Mouse (Mus musculus): Measurements from ENCODE around the gene Calm1. TPM values are rescaled to one million over a fixed set of nuclear protein-coding genes. Genes with fewer than 3 reads are reported as not detected.

The Calm1 gene
- polyA plus RNA-seq, 1 experiment, result 594 TPM

- Histone ChIP-seq H3K4me3 (ENCODE audit: insufficient read depth, low read length) (no peak overlapping the region), H3K4me1 (ENCODE audit: control insufficient read depth, insufficient read depth, low read length) (no peaks in the 10 kb centered on the region), H3K27ac (ENCODE audit: insufficient read depth, low read length) (no peak overlapping the region)
- TF ChIP-seq CTCF (IDR thresholded peaks at IDR 0.05; ENCODE audit: borderline replicate concordance, insufficient read depth, low read length) (no peak), POLR2A (IDR thresholded peaks at IDR 0.05; ENCODE audit: low read depth, low read length) (no peak)
These were observed 35.0 kb downstream of the Calm1 start for GRCm38 (mm10) chr12:100234201-100234600.

DNA sequence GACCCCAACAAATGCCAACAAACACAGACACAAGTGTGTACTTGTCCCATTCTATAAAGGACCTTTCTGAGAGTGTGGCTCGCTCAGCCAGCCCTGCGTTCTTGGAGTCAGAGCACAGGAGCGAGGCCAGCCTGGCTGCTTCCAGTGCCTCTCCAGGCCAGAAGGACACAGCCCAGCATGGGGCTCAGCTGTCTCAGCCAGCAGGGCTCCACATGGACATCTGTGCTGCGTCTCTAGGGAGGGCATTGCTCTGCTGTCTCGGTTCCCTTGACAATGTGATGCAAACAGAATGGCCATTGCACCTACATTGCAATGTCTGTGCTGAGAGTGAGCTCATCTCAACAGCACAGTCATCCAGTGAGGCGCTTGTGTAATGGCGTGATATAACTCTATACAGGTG lies 35.7 kb downstream of the Calm1 start:
- no peak for TF ChIP-seq CTCF (IDR thresholded peaks at IDR 0.05; ENCODE audit: borderline replicate concordance, insufficient read depth, low read length)
- no peak for TF ChIP-seq POLR2A (IDR thresholded peaks at IDR 0.05; ENCODE audit: low read depth, low read length)
- Histone ChIP-seq H3K4me1 (ENCODE audit: control insufficient read depth, insufficient read depth, low read length) (no peaks in the 10 kb centered on the region), H3K4me3 (ENCODE audit: insufficient read depth, low read length) (no peak overlapping the region), H3K27ac (ENCODE audit: insufficient read depth, low read length) (no peak overlapping the region)

DNA sequence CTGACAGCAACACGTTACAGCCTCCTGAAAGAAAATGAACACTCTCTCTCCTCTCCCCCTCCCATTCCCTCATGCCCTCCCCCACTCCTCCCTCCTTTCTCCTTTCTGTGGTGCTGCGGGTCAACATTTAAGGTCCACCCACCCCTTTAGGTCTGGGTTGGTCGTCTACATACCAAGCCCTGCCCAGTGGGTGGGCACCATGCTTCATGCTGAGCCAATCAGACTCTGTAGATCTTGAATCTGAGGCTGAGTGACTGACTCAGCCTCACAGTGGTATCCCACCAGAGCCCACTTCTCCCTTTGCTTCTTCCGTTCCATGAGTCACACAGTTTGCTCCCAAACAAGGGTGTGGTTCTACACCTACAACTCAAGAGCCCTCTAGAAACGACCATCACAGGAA lies 36.2 kb downstream of the Calm1 start:
- no peak overlapping the region for H3K4me3 ChIP-seq (ENCODE audit: insufficient read depth, low read length)
- no peak overlapping the region for H3K27ac ChIP-seq (ENCODE audit: insufficient read depth, low read length)
- no peaks in the 10 kb centered on the region for H3K4me1 ChIP-seq (ENCODE audit: control insufficient read depth, insufficient read depth, low read length)
- TF ChIP-seq CTCF (IDR thresholded peaks at IDR 0.05; ENCODE audit: borderline replicate concordance, insufficient read depth, low read length) (no peak), POLR2A (IDR thresholded peaks at IDR 0.05; ENCODE audit: low read depth, low read length) (no peak)

DNA sequence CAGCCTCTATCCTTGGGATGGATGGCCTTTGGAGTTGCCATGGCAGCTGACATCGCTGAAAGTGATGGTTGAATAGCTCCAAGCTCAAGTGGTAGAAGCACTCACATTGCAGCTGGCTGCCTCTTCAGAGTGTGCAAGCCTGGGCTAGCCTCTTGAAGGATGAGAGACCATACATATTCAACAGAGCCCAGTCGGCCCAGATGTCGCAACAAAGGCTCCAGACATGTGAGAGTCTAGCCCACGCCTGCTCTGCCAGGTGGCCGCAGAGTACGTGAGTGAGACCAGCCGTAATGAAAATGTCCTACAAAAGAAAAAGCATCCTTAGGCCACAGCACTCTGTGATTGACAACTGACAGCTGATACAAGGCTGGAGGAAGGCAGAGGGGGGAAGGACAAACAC lies 40.2 kb downstream of the Calm1 start:
- no peak for TF ChIP-seq CTCF (IDR thresholded peaks at IDR 0.05; ENCODE audit: borderline replicate concordance, insufficient read depth, low read length)
- TF ChIP-seq POLR2A (IDR thresholded peaks at IDR 0.05; ENCODE audit: low read depth, low read length), result no peak

GRCm38 (mm10) chr12:100239807-100240206 lies 40.6 kb downstream of the Calm1 start:
- H3K4me1 ChIP-seq (ENCODE audit: control insufficient read depth, insufficient read depth, low read length), result no peaks in the 10 kb centered on the region
- no peak overlapping the region for H3K4me3 ChIP-seq (ENCODE audit: insufficient read depth, low read length)
- no peak overlapping the region for H3K27ac ChIP-seq (ENCODE audit: insufficient read depth, low read length)
- TF ChIP-seq CTCF (IDR thresholded peaks at IDR 0.05; ENCODE audit: borderline replicate concordance, insufficient read depth, low read length), result no peak
- no peak for TF ChIP-seq POLR2A (IDR thresholded peaks at IDR 0.05; ENCODE audit: low read depth, low read length)

More for the DNA sequence above, 40.2 kb downstream of the Calm1 start:
- Histone ChIP-seq H3K4me1 (ENCODE audit: control insufficient read depth, insufficient read depth, low read length) (no peaks in the 10 kb centered on the region), H3K27ac (ENCODE audit: insufficient read depth, low read length) (no peak overlapping the region), H3K4me3 (ENCODE audit: insufficient read depth, low read length) (no peak overlapping the region)

DNA sequence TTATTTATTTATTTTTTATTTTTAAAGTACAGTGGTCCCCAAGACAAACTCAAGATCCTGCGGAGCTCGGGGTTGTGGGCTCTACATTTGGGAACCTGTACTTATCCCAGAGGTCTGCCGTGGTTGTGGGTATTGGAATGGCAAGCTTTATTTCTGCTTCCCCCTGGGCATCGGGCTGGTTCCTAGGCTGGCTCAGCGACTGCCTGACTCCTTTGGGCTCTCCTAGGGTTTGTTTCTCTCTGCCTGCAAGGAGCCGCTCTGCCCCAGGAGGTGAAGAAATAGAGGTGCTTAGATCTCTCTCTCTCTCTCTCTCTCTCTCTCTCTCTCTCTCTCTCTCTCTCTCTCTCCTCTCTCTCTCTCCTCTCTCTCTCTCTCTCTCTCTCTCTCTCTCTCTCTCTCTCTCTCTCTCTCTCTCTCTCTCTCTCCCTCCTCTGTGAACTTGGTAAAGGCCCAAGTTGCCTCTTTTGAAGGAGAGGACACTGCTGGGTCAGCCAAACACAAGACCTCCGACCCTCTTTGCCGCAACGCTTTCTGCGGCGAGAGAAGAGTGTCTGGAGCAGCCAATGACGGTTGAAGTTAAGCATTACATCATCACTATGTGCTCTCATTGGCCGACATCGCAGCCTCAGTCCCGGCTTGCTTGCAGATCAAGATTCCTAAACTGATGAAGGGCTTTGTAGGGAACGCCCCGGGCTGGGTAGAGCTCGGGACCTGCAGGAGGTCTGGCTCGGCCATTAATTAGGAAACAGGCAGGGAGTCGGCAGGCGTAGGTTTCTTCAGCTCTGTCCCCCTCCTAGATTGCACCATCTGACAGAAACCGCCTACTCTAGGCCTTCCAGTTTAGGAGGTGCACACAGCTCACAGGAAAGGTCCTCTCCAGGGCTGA lies 42.9 kb downstream of the Calm1 start:
- TF ChIP-seq CTCF (IDR thresholded peaks at IDR 0.05; ENCODE audit: borderline replicate concordance, insufficient read depth, low read length) (no peak), POLR2A (IDR thresholded peaks at IDR 0.05; ENCODE audit: low read depth, low read length) (peak; percentile 43)
- no peak overlapping the region for H3K27ac ChIP-seq (ENCODE audit: insufficient read depth, low read length)
- no peaks in the 10 kb centered on the region for H3K4me1 ChIP-seq (ENCODE audit: control insufficient read depth, insufficient read depth, low read length)
- H3K4me3 ChIP-seq (ENCODE audit: insufficient read depth, low read length), result 0 out of 2 replicates have a peak overlapping the region, but pooled peaks have one; percentile 21

DNA sequence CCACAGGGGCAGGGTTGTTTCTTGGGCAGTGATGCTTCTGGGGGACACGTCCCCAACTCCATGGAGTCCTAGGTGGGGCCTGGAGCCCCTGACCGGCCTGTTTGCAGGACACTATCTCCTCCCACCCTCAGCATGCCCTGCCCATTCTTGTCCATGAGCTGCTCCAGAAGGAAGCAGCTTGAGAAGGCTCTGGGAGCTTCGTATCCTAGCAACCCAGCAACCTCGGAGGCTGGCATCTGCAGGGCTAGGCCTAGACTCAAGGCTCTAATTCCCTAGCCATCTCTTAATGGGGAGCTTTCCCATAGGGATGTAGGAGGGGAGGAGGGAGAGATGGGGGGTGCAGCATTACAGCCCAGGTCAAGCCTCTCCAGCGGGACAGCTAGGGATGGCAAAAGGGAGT lies 45.3 kb downstream of the Calm1 start:
- Histone ChIP-seq H3K4me3 (ENCODE audit: insufficient read depth, low read length) (no peak overlapping the region), H3K4me1 (ENCODE audit: control insufficient read depth, insufficient read depth, low read length) (no peaks in the 10 kb centered on the region), H3K27ac (ENCODE audit: insufficient read depth, low read length) (no peak overlapping the region)
- TF ChIP-seq CTCF (IDR thresholded peaks at IDR 0.05; ENCODE audit: borderline replicate concordance, insufficient read depth, low read length), result no peak

- Histone ChIP-seq H3K27ac (ENCODE audit: insufficient read depth, low read length) (no peak overlapping the region), H3K4me3 (ENCODE audit: insufficient read depth, low read length) (no peak overlapping the region), H3K4me1 (ENCODE audit: control insufficient read depth, insufficient read depth, low read length) (no peaks in the 10 kb centered on the region)
- TF ChIP-seq POLR2A (IDR thresholded peaks at IDR 0.05; ENCODE audit: low read depth, low read length), result no peak
These were observed 49.9 kb downstream of the Calm1 start for GRCm38 (mm10) chr12:100249170-100249569.

- Histone ChIP-seq H3K4me1 (ENCODE audit: control insufficient read depth, insufficient read depth, low read length) (no peaks in the 10 kb centered on the region), H3K4me3 (ENCODE audit: insufficient read depth, low read length) (no peak overlapping the region), H3K27ac (ENCODE audit: insufficient read depth, low read length) (no peak overlapping the region)
- TF ChIP-seq POLR2A (IDR thresholded peaks at IDR 0.05; ENCODE audit: low read depth, low read length) (no peak), CTCF (IDR thresholded peaks at IDR 0.05; ENCODE audit: borderline replicate concordance, insufficient read depth, low read length) (no peak)
These were observed 55.2 kb downstream of the Calm1 start for GRCm38 (mm10) chr12:100254471-100254870.

- Histone ChIP-seq H3K4me1 (ENCODE audit: control insufficient read depth, insufficient read depth, low read length) (no peaks in the 10 kb centered on the region), H3K27ac (ENCODE audit: insufficient read depth, low read length) (no peak overlapping the region), H3K4me3 (ENCODE audit: insufficient read depth, low read length) (no peak overlapping the region)
- TF ChIP-seq CTCF (IDR thresholded peaks at IDR 0.05; ENCODE audit: borderline replicate concordance, insufficient read depth, low read length) (no peak), POLR2A (IDR thresholded peaks at IDR 0.05; ENCODE audit: low read depth, low read length) (no peak)
These were observed 56.3 kb downstream of the Calm1 start for GRCm38 (mm10) chr12:100255441-100255949.
